Mouse (Mus musculus): ENCODE results near the gene N4bp2l2.
A peak's percentile ranks its signal among the peaks of the same experiment; 100 is the strongest.
"Not testable (repeated sequence)": the region's sequence is repeated elsewhere in the genome, so short reads cannot be mapped to it uniquely, and the experiment has no call there.

The N4bp2l2 gene

DNA sequence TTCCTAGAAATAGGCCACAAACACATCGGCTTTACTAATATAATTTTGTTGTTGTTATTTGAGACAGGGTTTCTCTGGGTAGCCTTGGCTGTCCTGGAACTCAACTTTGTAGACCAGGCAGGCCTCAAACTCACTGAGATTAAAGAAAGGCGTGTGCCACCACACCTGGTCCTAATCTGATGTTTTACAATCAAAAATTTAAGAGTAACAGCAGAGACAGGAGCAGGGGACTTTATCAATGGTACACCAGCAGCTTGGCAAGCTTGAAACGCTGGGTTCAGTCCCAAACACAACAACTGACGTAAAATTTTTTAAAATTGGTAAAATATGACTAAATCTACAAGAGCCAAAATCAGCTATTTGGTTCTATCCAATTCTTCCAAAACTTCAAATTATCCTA, 21.1 kb downstream of the N4bp2l2 start:
- no peak for DNase-seq (ENCODE audit: extremely low read depth, low read depth, low spot score)

DNA sequence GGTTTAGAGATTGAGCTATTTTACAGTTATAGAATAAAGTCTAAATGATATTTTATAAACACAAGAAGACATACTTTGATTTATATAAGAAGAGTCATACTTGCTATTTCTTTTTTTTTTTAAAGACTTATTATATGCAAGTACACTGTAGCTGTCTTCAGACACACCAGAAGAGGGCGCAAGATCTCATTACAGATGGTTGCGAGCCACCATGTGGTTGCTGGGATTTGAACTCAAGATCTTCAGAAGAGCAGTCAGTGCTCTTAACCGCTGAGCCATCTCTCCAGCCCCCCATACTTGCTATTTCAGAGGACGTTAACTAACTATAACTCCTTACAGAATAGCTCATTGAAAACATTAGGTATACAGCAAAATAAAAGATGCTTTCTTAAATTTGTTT, 22.6 kb downstream of the N4bp2l2 start:
- DNase-seq (ENCODE audit: extremely low read depth, low read depth, low spot score), result not testable (repeated sequence)

GRCm38 (mm10) chr5:150641440-150641839, 24.5 kb downstream of the N4bp2l2 start:
- no peak for DNase-seq (ENCODE audit: extremely low read depth, low read depth, low spot score)

DNA sequence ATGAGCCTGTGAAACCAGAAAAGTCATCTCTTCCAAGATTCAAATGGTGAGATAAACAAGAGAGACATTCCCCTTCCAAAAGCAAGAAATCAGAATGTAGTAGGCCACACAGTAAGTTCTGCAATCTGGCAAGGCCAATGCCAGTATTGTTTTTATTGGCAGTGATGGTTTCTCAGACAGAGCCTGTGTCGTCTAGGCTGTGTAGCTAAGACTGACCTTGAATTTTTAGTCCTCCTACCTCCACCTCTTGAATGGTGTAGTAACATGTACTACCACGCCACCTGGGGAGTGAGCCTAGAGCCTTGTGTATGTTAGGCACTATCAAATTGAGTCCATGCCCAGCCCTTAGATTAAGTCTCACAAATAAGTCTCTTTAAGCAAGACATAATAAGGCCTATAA, 36.3 kb downstream of the N4bp2l2 start:
- DNase-seq (ENCODE audit: extremely low read depth, low read depth, low spot score), result peak; percentile 42

DNA sequence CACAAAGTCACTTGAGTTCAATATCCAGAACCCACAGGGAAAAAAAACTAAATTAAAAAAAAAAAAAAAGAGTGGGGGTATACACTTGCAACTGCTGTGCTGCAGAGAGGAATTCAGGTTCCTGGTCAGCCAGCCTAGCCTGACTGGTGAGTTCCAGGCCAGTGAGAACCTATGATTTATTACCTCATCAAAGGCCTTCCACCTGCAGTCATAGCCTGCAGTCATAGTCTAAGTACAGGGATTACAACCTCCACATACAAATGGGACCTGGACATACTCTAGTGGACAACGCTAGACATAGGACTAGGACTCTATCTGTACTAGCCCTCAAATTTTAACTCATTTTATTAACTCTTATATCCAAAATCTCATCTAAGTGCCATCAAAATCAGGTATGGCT, 36.7 kb downstream of the N4bp2l2 start:
- peak; percentile 51 for DNase-seq (ENCODE audit: extremely low read depth, low read depth, low spot score)

GRCm38 (mm10) chr5:150625528-150625927, 40.5 kb downstream of the N4bp2l2 start:
- no peak for DNase-seq (ENCODE audit: extremely low read depth, low read depth, low spot score)

DNA sequence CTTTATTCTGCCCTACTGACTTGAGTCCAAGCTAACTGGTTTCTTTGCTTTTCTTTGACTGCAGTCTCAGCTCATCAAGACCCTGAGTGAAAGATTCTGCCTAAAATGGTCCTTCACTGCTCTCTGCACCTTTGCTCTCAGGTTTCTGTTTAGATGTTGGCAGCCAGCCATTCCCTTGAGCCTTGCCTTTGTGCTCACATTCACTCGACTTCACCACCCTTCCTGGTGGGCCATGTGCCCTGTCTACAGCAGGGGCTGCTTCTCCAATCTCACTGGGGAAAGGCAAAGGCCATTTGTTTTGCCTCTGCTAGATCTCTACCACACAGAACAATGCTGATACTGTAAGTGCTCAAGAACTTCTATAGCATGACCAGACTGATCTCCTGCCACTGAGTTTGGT, 43.2 kb downstream of the N4bp2l2 start:
- DNase-seq (ENCODE audit: extremely low read depth, low read depth, low spot score), result no peak

DNA sequence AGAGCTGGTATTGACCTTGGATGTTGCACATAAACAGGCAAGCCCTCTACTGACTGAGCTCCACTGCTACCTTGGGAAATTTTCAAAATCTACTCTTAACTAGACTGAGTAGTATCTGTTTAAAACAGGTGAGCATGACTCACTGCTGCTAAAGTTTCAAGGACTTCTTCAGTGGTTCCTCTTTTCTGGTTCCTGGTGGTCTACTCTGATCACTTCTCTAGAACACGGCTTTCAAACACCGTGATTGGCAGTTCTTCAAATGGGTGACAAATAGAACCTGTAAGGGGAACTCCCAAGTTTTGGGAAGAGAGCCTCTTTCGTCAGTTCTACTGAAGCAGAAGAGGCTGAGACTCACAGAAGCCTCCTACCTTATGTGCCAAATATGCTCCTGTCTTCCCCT, 44.4 kb downstream of the N4bp2l2 start:
- no peak for DNase-seq (ENCODE audit: extremely low read depth, low read depth, low spot score)

- no peak for DNase-seq (ENCODE audit: extremely low read depth, low read depth, low spot score)
Measured at GRCm38 (mm10) chr5:150620588-150621135, 45.3 kb downstream of the N4bp2l2 start.

DNA sequence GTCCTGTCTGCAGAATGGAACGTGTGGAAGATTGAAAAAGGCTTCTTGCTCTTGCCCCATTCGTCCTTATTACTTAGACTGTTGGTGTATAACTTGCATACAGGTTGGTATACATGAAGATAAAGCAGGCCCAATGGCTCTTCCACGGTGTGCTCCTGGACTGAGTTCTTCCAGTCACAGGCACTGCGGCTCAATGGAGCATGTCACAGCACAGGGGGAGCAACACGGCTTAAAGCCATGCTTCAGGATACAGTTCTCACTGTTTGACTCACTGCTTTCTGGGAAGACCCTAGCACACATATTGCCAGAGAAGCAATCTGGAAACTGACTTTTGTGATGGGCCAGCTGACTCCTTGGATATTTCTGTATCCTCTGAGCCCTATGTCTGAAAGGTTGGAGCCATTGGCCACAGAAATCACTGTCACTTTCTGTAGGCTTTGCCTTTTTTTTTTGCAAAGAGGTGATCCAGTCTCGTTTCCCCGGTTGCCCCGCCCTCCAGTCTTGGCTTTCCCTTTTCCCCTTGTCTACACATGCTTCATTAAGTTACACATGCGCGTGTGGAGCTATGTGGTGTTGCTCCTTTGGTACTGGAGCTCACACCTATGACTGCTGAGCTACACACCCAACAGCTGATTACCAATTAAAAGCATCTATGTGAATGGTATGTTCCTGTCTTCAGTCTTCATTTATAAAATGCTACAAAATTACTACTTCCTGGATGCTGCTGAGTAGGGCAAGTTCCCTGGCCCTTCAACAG, 47.2 kb downstream of the N4bp2l2 start:
- DNase-seq (ENCODE audit: extremely low read depth, low read depth, low spot score), result no peak

DNA sequence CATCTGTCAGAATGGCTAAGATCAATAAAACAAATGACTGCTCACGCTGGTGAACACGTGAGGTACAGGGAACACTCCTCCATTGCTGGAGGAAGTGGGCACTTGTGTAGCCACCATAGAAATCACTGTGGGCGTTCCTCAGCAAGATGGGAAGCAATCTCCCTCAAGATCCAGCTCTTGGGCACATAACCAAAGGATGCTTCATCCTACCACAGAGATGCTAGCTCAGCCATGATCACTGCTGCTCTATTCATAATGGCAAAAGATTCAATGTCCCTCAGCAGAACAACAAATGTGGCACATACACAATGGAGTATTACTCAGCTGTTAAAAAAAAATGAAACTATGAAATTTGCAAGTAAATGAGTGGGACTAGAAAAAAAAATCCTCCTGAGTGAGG, 49.3 kb downstream of the N4bp2l2 start:
- no peak for DNase-seq (ENCODE audit: extremely low read depth, low read depth, low spot score)

DNA sequence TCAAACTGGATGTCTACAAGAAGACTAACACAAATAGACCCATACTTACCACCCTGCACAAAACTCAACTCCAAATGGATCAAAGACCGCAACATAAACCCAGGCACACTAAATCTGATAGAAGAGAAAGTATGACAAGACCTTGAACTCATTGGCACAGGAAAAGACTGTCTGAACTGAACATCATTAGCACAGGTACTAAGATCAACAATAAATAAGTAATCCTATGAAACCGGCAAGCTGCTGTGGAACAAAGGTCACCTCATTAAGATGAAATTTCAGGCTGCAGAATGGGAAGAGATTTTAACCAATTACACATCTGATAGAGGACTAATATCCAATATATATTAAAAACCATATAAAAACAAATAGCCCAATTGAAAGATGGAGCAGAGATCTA, 49.8 kb downstream of the N4bp2l2 start:
- DNase-seq (ENCODE audit: extremely low read depth, low read depth, low spot score), result no peak

GRCm38 (mm10) chr5:150614054-150614453, 51.9 kb downstream of the N4bp2l2 start:
- DNase-seq (ENCODE audit: extremely low read depth, low read depth, low spot score), result no peak

GRCm38 (mm10) chr5:150611697-150612096, 54.3 kb downstream of the N4bp2l2 start:
- peak; percentile 14 for DNase-seq (ENCODE audit: extremely low read depth, low read depth, low spot score)

DNA sequence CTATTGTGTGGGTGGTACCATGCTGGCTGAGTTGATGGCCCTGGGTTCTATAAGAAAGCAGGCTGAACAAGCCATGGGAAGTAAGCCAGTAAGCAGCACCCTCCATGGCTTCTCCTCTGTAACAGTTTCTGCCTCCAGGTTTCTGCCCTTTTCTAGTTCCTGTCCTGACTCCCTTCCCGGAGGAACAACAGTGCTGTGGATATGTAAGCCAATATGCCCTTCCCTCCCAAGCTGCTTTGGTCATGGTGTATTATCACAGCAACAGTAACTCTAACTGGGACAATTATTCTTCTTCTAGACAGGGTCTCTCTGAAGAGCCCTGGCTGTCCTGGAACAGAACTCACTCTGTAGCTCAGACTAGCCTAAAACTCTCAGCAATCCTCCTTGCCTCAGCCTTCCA, 54.8 kb downstream of the N4bp2l2 start:
- no peak for DNase-seq (ENCODE audit: extremely low read depth, low read depth, low spot score)

DNA sequence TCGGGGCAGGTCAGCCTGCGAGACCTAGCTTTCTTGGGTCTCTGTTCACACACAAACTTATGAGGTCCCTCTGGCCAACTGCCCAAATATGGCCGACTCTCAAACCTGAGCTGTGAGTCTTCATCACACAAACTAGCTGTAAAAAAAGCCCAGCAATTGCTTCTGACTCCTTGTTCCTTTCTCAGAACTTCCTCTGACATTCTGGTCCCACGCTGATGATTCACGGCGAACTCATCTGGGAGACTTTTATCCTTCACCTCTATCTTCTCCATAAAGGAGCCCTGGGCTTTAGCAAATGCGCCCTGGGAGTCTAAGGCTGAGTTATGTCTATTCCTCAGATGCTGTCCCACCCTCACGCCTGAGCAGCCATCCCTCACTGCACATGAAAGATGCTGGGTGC, 58.4 kb downstream of the N4bp2l2 start:
- no peak for DNase-seq (ENCODE audit: extremely low read depth, low read depth, low spot score)

- DNase-seq (ENCODE audit: extremely low read depth, low read depth, low spot score), result no peak
Measured at GRCm38 (mm10) chr5:150606131-150606530, 59.9 kb downstream of the N4bp2l2 start.

- DNase-seq (ENCODE audit: extremely low read depth, low read depth, low spot score), result no peak
Measured at GRCm38 (mm10) chr5:150601441-150602230, 64.3 kb downstream of the N4bp2l2 start.

DNA sequence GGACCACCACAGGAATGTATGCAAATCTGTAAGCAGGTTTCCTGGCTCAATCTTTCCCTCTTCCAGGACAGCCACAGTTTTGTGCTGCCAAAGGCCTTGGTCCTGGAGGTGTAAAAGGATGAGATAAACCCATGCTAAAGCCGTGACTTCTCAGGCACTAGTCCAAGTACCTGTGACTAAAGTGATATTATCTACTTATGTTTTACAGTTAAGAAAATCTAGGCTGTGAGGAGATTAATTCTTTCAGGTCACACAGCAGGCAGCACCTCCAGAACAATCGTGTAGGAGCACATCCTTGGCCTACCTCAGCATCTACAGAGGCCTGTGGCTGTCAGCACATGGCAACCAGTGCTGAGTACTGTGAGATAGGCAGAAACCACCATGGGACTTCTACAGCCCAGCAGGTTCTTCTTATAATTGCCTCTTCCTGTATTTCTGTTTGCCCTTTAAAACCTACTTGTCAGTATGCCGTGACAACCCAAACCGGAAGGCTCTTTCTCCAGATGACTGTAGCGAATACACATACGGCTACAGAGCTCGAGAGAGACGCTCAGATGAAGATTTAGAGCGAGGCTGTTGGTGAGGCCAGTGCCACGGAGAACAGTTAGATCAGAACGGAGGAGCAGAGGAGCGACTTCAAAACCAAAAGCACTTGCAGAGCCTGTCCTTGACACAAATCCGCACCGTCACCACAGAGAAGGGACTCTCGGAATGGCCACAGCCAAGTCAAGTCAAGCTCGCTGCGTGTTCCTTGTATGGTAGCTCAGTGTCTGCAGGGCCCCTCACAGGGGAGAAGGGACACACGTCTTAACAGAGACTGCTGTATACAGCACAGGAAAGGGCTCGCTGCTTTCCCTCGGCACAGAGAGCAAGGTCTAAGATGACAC, 65.2 kb downstream of the N4bp2l2 start:
- DNase-seq (ENCODE audit: extremely low read depth, low read depth, low spot score), result peak; percentile 66

GRCm38 (mm10) chr5:150599301-150600294, 66.4 kb downstream of the N4bp2l2 start:
- DNase-seq (ENCODE audit: extremely low read depth, low read depth, low spot score), result peak; percentile 67

Measured in fat pad, adult 2 months (tissue).